Mouse (Mus musculus) stomach, embryonic 15.5 days (tissue): ENCODE data around the gene Vac14. TPM values are rescaled to one million over a fixed set of nuclear protein-coding genes. Genes with fewer than 3 reads are reported as not detected.
A peak's percentile ranks its signal among the peaks of the same experiment; 100 is the strongest.

Experiments
- ATAC-seq: fragments of 200-750 bp; cut with Nextera tagmentation; 2 replicates; pipeline ENCODE4 v1.8.0; 2017; ENCODE audit warnings: low read depth, moderate number of reproducible peaks, moderate TSS enrichment; ENCODE audit not compliant: insufficient read depth, low FRiP score
- H3K27ac ChIP-seq: fragments of 300-500 bp; sonication (generic); 2 replicates; pipeline ENCODE4 v1.5.1; 2015; ENCODE audit warnings: mild to moderate bottlenecking, inconsistent platforms
- H3K27me3 ChIP-seq: fragments of 300-500 bp; sonication (generic); replicated peaks from 2 replicates; pipeline ENCODE4 v1.6.1; 2015; ENCODE audit warnings: inconsistent platforms
- H3K36me3 ChIP-seq: fragments of 300-500 bp; sonication (generic); 2 replicates; pipeline ENCODE4 v1.6.1; 2015; ENCODE audit warnings: inconsistent platforms
- H3K4me1 ChIP-seq: fragments of 300-500 bp; sonication (generic); 2 replicates; pipeline ENCODE4 v1.6.1; 2015; ENCODE audit warnings: inconsistent platforms
- H3K4me2 ChIP-seq: fragments of 300-500 bp; sonication (generic); 2 replicates; pipeline ENCODE4 v1.6.1; 2015; ENCODE audit warnings: mild to moderate bottlenecking, inconsistent platforms
- H3K4me3 ChIP-seq: fragments of 300-500 bp; sonication (generic); replicated peaks from 2 replicates; pipeline ENCODE4 v1.5.1; 2015; ENCODE audit warnings: inconsistent platforms
- H3K9ac ChIP-seq: fragments of 300-500 bp; sonication (generic); 2 replicates; pipeline ENCODE4 v1.6.1; 2015; ENCODE audit warnings: inconsistent platforms
- H3K9me3 ChIP-seq: fragments of 300-500 bp; sonication (generic); 2 replicates; pipeline ENCODE4 v1.6.1; 2016; ENCODE audit warnings: inconsistent platforms
- WGBS: fragments of 180-500 bp; shearing (Covaris S2); methylation state at CpG from one replicate; pipeline ENCODE4 v1.1.7; 2015; 5-methylcytosine and 5-hydroxymethylcytosine counted together
- polyA plus RNA-seq: library from polyadenylated mRNA; unstranded; fragments of >200 nt; fragmentation: Nextera tagmentation; extraction: Ambion mirVana; gene quantifications from 2 replicates; pipeline ENCODE4 v1.2.1, GENCODE M21; 2015

The Vac14 gene
- polyA plus RNA-seq, 1 experiment from 2014 or later, result 16.4 TPM

DNA sequence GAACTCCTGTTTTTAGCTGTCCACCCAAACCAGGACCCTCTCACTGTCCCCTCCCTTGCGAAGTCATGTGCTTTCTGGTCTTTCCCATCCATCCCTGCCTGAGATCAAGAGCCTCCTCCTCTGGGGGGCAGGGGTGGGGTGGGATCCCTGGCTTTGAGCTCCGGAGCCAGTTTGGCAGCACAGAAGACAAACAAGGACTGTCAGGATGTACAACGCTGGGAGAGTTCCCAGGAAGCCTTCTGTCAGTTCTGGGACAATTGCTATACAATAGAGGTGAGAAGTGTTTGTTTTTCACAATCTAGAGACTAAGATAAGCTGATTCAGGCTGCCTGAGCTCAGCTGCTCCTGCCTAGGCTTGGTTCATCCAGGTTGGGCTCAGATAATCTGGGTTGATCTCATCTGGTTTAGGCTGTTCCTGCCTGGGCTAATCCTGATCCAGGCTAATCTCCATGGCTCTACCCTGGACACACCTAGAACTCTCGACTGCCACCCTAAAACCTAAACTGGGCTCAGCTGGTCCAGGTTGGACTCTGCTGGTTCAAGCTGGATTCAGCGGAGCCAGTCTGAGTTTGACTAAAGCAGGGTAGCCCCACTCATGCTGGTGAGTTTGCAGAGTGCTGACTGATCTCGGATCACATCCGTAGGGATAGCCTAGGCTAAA lies 142.0 kb downstream of the Vac14 start:
- Histone ChIP-seq H3K27me3 (no peaks in the 10 kb centered on the region), H3K27ac (0 out of 2 replicates have a peak overlapping the region, but pooled peaks have one; percentile 26)

GRCm38 (mm10) chr8:110761185-110761584 lies 142.8 kb downstream of the Vac14 start:
- Histone ChIP-seq H3K4me3 (no peak overlapping the region), H3K36me3 (no peaks in the 10 kb centered on the region), H3K4me2 (no peak overlapping the region), H3K27ac (no peak overlapping the region), H3K4me1 (0 out of 2 replicates have a peak, but pooled peaks cover 2% of the 10 kb centered on the region), H3K9me3 (no peaks in the 10 kb centered on the region), H3K27me3 (no peaks in the 10 kb centered on the region), H3K9ac (no peak overlapping the region)
- WGBS, result 33% methylated on average over 5 of the region's 5 CpGs
- ATAC-seq, result peak; percentile 44; the same call in 1 of the 2 replicates

More for the DNA sequence above, 142.0 kb downstream of the Vac14 start:
- H3K9me3 ChIP-seq, result no peaks in the 10 kb centered on the region
- no peak overlapping the region for H3K4me3 ChIP-seq
- no peak for ATAC-seq
- 59% methylated on average over 7 of the region's 7 CpGs for WGBS
- H3K36me3 ChIP-seq, result no peaks in the 10 kb centered on the region
- H3K4me1 ChIP-seq, result 0 out of 2 replicates have a peak, but pooled peaks cover 3% of the 10 kb centered on the region
- no peak overlapping the region for H3K9ac ChIP-seq
- H3K4me2 ChIP-seq, result no peak overlapping the region

DNA sequence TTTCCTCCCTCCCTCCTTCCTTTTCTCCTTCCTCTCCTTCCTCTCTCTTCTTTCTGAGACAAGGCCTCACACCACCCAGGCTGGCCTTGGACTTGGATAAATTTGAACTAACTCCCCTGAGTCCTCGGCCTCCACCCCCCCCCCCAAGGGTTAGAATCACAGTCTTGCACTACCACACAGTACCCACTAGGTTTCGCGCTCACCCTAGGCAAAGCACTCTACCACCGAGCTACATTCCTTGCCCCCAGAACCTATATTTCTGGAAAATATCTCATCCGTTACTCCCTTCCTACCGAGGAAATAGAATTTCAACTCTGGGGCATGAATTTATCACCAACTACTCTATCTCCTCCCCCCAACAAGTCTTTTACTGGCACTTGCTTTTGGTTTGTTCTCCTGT lies 143.6 kb downstream of the Vac14 start:
- Histone ChIP-seq H3K27me3 (no peaks in the 10 kb centered on the region), H3K9ac (no peak overlapping the region), H3K4me2 (no peak overlapping the region), H3K9me3 (no peaks in the 10 kb centered on the region), H3K27ac (no peak overlapping the region), H3K36me3 (no peaks in the 10 kb centered on the region), H3K4me1 (0 out of 2 replicates have a peak, but pooled peaks cover 2% of the 10 kb centered on the region), H3K4me3 (no peak overlapping the region)
- 48% methylated on average over 6 of the region's 6 CpGs for WGBS
- ATAC-seq, result no peak

GRCm38 (mm10) chr8:110764671-110765070 lies 146.3 kb downstream of the Vac14 start:
- Histone ChIP-seq H3K27ac (no peak overlapping the region), H3K27me3 (no peaks in the 10 kb centered on the region), H3K4me3 (no peak overlapping the region), H3K4me2 (no peak overlapping the region), H3K9ac (no peak overlapping the region), H3K9me3 (no peaks in the 10 kb centered on the region), H3K4me1 (0 out of 2 replicates have a peak, but pooled peaks cover 2% of the 10 kb centered on the region), H3K36me3 (no peaks in the 10 kb centered on the region)
- 83% methylated on average over 3 of the region's 3 CpGs for WGBS
- no peak for ATAC-seq

DNA sequence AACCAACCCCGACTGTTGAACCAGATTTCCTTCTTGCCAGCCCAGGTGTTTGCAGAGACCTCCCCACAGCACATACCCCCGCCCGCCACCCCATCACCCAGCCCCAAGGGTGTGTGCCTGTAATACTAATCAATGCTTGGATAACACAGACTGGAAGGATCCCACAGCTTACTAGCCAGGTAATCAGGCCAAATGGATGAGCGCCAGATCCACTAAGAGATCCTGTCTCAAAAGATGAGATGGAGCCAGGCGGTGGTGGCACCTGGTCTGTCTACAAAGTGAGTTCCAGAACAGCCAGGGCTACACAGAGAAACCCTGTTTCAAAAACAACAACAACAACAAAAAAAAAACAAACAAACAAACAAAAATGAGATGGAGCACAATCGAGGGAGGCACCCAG lies 148.9 kb downstream of the Vac14 start:
- ATAC-seq, result no peak
- H3K9ac ChIP-seq, result no peak overlapping the region
- WGBS, result 72% methylated on average over 6 of the region's 6 CpGs
- no peak overlapping the region for H3K4me2 ChIP-seq
- no peaks in the 10 kb centered on the region for H3K27me3 ChIP-seq
- no peaks in the 10 kb centered on the region for H3K9me3 ChIP-seq
- no peaks in the 10 kb centered on the region for H3K36me3 ChIP-seq
- no peak overlapping the region for H3K4me3 ChIP-seq
- H3K27ac ChIP-seq, result no peak overlapping the region
- peaks cover 4% of the 10 kb centered on the region; the same call in 1 of the 2 replicates for H3K4me1 ChIP-seq

Other genes starting within 250 kb of the Vac14 start
- 15.9 and 16.2 TPM in 2 replicates for gene Mtss1l, start 102.9 kb downstream of the Vac14 start, polyA plus RNA-seq
- gene Il34, start 187.3 kb downstream of the Vac14 start, polyA plus RNA-seq, result 3.2 and 3.4 TPM in 2 replicates
- 65.0 and 73.1 TPM in 2 replicates for gene Cog4, start 228.0 kb downstream of the Vac14 start, polyA plus RNA-seq
- gene Sf3b3, start 228.2 kb downstream of the Vac14 start, polyA plus RNA-seq, result 122 and 127 TPM in 2 replicates